Mouse (Mus musculus): ENCODE measurements around the gene Ccdc60.
"Not testable (repeated sequence)": the region's sequence is repeated elsewhere in the genome, so short reads cannot be mapped to it uniquely, and the experiment has no call there.

The Ccdc60 gene

DNA sequence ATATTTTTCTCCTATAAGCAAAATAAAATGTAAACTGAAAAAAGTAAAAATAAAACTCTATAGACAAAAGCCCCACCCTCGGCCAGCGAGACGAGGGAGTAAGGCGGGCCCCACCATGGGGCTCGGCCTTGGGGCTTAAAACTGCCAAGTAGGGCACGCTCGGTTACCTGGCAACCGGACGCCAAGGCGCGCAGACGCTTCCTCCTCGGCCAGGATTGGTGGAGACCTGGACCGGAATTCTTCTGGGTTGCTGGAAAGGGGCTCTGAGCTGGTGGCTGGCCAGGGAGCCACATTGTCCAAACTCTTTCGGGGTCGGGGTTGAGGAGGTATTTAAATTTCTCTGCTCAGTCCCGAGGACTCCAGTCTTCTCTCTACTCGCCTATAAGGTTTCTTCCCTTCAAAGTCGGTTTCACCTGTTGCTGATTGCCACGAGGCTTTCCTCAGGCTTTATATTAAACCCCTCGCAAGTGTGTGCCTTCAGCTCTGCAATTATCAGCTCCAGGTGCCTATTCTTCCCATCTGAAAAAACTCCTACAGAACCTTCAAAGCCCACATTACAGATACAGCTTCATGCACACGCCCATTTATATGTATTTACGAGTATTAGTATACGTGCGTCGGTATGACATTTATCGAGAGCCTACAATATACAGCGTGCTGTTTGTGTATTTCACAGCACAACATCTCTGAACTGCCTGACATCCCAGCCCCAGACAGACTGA lies at the start of gene Ccdc60:
Ccdc60 (minus strand) TSS at position 137 of the 722 bp plus-strand sequence.
- no peak for DNase-seq (ENCODE audit: low read depth, low spot score)

DNA sequence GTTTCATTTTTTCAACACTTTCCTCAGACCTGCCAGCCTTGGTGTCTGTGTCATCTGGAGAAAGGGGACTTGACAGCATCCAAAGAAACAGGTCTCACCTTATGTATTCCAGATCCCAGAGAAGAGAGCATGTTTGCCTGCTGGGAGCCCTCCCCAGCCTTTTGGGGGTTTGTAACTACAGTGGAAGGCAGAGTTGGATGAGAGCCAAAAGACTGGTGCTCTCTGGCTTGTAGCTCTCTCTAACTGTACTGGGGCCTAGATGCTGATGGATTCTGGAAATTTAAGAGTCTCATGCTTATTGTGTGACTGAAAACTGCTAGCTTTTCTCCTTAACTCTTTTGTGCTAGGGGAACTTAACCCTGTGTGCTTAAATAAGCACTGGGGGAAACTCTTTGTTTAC lies 47.4 kb upstream of the Ccdc60 start:
- no peak for DNase-seq (ENCODE audit: low read depth, low spot score)

DNA sequence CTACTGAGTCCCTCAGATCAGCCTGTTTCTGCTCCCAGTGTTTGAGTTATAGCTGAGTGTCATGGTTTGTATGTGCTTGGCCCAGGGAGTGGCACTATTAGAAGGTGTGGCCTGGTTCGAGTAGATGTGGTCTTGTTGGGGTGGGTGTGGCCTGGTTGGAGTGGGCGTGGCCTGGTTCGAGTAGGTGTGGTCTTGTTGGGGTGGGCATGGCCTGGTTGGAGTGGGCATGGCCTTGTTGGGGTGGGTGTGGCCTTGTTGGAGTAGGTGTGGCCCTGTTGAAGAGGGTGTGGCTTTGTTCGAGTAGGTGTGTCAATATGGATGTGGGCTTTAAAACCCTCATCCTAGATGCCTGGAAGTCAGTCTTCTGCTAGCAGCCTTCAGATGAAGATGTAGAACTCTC lies 40.1 kb upstream of the Ccdc60 start:
- no peak for DNase-seq (ENCODE audit: low read depth, low spot score)

- DNase-seq (ENCODE audit: low read depth, low spot score) = no peak
Measured at GRCm38 (mm10) chr5:116323401-116323800, 34.6 kb upstream of the Ccdc60 start.

DNA sequence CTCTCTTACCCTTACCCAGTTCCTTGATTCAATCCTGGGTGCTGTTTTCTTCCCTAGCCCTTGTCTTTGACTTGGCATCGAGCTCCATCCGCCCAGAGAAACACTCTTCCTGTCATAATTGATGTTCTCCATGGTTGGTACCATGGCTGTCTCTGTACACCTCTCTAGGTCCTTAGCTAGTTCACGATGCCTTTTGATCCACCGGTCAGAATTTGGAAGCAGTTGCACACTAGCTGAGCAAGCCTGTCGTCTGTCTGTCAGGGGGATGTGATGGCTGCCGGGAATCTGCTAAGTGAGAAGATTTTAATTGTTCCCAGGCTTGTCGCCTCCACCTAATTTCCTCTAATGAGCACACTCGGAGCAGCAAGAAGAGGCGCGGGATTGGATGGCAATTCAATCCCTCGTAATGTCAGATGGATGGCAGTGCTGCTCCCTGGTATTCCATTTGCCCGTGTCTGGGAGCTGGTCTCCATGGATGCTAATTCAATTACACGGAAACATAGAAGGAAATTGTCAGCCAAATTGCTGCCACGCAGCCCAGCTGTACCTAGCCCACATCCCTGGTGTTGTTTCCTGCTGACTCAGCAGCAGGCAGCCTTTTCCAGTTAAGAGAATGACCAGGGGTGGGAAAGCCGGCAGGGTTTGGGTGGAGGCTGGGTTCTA lies 33.7 kb upstream of the Ccdc60 start:
- DNase-seq (ENCODE audit: low read depth, low spot score) = no peak

DNA sequence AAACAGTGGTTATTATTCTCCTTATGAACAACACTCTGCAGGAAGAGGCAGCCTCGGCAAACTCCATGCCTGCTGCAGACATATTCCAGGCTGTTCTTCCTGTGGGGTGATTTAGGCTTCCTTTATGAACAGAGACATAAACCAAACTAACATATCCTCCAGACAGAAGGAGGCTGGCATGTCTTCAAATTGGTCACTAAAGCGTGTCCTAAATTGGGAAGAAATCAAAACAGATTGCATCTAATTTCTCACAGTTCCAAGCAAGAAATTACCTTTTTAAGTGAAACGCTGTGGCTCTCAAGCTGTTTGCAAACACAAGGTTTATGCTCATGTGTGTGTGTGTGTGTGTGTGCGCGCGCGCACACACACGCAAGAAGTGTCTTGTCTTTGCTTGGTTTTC lies 24.9 kb upstream of the Ccdc60 start:
- no peak for DNase-seq (ENCODE audit: low read depth, low spot score)

- DNase-seq (ENCODE audit: low read depth, low spot score) = no peak
Measured at GRCm38 (mm10) chr5:116312111-116312737, 23.4 kb upstream of the Ccdc60 start.

GRCm38 (mm10) chr5:116311636-116312035 lies 22.9 kb upstream of the Ccdc60 start:
- no peak for DNase-seq (ENCODE audit: low read depth, low spot score)

- DNase-seq (ENCODE audit: low read depth, low spot score) = no peak
Measured at GRCm38 (mm10) chr5:116309383-116309801, 20.6 kb upstream of the Ccdc60 start.

- DNase-seq (ENCODE audit: low read depth, low spot score) = no peak
Measured at GRCm38 (mm10) chr5:116305557-116305956, 16.8 kb upstream of the Ccdc60 start.

GRCm38 (mm10) chr5:116305146-116305545 lies 16.4 kb upstream of the Ccdc60 start:
- DNase-seq (ENCODE audit: low read depth, low spot score) = not testable (repeated sequence)

DNA sequence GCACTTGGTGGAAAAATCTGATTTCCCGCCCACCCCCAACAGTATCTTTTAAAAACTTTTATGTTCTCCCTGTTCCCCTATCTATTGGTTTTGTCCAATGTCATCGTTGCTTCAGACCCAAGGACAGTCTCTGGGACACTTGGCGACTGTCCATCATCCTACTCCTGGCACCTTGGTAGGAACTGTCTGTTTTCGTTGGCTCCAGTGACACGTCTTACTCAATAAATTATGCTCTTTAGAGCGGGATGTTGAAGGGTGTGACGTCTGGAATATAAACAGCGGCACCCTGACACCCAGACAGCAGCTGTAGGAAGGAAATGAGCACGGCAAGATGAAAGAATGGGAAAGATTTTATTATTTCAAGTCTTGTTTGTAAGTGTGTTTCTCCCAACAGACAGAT lies 12.2 kb upstream of the Ccdc60 start:
- no peak for DNase-seq (ENCODE audit: low read depth, low spot score)

DNA sequence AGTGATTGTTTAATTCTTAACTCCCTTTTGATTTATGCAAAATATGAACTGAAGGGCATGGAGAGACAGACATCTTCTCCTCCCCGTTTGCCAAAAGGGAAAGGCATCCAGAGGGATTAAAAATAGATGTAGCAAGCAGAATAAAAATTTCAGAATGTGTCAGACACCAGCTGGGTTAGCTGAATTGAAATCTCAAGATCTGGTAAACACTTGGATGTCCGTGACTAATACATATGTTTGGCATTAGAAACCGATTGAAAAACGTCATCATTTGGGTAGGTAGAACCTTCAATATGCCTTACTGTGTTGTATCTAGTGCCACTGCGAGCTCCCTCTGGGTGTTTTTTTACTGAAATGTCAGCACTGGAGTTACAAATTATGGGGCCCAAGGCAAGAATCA lies 4.7 kb upstream of the Ccdc60 start:
- DNase-seq (ENCODE audit: low read depth, low spot score) = no peak

DNA sequence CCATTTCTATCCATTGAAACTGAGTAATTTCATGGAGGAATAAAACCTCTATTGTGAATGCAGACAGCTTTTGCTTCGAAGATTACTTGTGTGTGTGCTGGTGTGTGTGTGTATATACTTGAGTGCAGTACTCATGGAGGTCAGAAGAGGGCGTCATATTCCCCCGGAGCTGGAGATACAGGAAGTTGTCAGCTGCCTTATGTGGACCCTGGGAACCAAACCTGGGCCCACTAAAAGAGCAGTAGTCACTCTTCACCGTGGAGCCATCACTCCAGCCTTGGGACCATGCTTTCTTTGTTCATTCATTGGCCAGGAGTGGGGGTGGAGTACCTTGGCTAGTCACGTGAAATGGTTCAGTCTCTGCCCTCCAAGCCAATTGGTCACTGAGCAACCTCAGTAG lies 1.8 kb upstream of the Ccdc60 start:
- no peak for DNase-seq (ENCODE audit: low read depth, low spot score)

DNA sequence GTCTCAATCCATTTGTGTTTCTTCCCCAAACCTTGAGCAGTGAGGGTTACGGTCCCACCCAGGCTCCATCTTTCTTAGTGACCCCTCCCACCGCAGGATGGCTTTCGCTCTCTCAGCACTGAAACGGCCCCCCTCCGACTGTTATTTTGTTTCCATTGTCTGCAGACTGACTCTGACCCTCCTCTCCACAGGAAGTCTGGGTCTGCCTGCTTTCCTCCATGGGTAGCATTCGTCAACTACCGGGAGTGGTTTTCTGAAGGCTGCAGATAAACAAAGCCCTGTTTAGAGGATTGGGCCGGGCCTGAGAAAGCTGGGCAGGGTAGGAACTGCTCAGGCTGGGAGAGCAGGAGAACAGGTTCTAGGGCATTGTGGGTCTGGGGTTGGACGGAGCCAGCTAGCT lies 1.1 kb upstream of the Ccdc60 start:
- no peak for DNase-seq (ENCODE audit: low read depth, low spot score)

- no peak for DNase-seq (ENCODE audit: low read depth, low spot score)
Measured at GRCm38 (mm10) chr5:116288183-116288582, 602 bp downstream of the Ccdc60 start.

GRCm38 (mm10) chr5:116285532-116286176 lies 3.1 kb downstream of the Ccdc60 start:
- no peak for DNase-seq (ENCODE audit: low read depth, low spot score)

- DNase-seq (ENCODE audit: low read depth, low spot score) = no peak
Measured at GRCm38 (mm10) chr5:116280518-116280917, 8.3 kb downstream of the Ccdc60 start.

GRCm38 (mm10) chr5:116278436-116278918 lies 10.3 kb downstream of the Ccdc60 start:
- DNase-seq (ENCODE audit: low read depth, low spot score) = no peak

DNA sequence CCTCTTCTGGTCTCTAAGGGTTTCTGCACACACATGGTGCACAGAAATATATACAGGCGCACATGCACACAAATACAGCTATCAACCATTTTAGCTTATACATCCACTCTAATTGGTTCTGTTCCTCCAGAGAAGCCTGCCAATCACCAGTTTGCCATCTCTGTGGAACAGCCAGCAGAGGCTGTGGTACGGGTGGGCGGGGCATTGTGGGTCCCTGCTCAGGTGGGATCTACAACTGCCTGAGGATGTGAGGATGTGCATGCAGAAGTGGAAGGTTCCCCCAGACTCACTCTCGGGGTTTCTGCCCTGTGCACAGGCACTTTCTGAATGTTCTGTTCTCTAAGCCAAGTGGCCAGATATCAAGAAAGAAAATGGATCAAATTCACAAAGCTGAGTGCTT lies 10.8 kb downstream of the Ccdc60 start:
- DNase-seq (ENCODE audit: low read depth, low spot score) = no peak

DNA sequence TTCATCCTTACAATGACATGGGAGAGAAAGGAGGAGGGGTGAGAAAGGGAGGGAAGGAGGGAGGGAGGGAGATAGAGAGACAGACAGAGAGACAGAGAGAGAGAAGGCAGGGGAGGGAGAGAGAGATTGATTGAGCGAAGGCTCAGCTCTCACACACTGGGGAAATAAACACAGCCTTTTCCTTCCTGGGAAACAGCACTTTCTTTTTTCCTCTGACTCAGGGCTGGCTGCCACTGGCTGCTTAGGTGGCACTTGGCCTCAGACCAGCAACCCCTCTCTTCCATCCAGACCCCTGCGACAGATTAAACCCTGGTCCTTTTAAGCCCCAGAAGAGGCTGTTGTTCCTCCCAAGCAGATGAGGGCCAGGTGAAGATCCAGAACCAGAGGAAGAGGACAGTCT lies 14.0 kb downstream of the Ccdc60 start:
- no peak for DNase-seq (ENCODE audit: low read depth, low spot score)

DNA sequence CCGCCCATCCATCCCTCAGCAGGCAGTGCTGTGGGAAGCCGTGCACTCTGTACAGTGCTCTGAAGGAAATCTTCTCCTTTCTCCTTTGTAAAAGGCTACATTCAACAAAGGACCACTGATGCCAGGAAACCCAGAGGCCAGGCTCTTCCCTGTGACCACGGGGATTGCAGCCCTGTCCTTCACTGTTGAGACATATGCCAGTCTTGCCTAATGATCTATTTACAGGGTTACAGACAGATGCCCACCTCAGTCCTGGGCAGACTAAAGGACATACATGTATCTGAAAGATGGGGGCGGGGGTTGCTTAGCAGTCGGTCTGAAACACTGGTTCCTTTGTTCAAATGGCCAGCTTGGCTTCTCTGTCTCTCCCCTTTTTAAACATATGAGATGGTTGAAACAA lies 14.4 kb downstream of the Ccdc60 start:
- DNase-seq (ENCODE audit: low read depth, low spot score) = no peak
